8 mouse cellular contexts compared by ENCODE assay signal in the genomic region with DNA sequence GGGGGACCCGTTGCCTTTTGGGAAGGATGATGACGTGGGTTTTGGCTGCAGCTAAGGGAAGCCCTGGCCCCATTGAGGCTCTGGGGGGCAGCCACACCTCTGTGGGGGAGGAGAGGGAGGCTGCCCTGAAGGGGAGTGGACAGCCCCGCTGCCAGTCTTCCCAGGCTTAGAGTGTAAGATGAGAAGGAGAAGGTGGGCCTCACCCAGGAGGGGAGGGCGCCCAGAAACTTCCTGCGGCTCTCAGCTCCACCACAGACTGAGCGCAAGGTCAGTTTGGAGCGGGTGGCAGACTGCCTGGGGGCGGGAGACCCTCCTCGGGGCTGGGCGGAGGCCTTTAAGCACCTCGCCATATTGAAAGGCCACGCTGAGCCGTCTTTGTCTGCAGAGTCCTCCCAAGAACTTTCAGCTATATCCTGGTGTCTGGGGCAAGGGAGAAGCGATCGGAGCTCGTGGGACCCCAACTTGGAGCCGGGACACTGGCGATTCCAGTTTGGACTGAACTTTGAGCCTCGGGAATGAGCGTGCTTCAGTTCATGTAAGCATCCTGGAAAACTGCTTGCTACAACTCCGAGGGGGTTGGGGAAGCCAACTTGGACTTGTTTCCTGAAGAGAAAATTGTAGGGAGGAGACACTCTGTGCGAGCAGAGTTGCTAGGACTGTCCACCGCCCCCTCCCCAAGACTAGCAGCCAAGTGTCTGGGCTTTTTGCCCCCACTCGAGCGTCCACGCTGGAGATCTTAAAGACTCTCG. TPM values are rescaled to one million over a fixed set of nuclear protein-coding genes. Genes with fewer than 3 reads are reported as not detected.
DNase-seq lines count a peak whose midpoint lies in the region; ATAC-seq and TF ChIP-seq lines count a peak whose summit lies in the region.

No protein-coding gene starts in this region.

- peaks cover 14% of the 10 kb centered on the region for H3K4me1 ChIP-seq in hindbrain, embryonic 16.5 days (ENCODE audit: control insufficient read depth, insufficient read depth, low read depth, low read length)
- H3K4me1 ChIP-seq in liver, embryonic 13.5 days (replicated peaks): peaks cover 70% of the 10 kb centered on the region

- H3K9ac ChIP-seq in hindbrain, embryonic 16.5 days (ENCODE audit: low read depth, low read length): peak overlapping the region; percentile 62
- peak overlapping the region; percentile 69 for H3K9ac ChIP-seq in liver, embryonic 13.5 days

- peak overlapping the region; percentile 71 for H3K27ac ChIP-seq in hindbrain, embryonic 16.5 days (ENCODE audit: low read depth, low read length)
- peak overlapping the region; percentile 19 for H3K27ac ChIP-seq in liver, embryonic 13.5 days

- TF ChIP-seq CTCF in brain, embryonic 14.5 days (IDR thresholded peaks at IDR 0.05; ENCODE audit: borderline replicate concordance, extremely low read depth, insufficient read depth, insufficient read length): no peak

- H3K27me3 ChIP-seq in hindbrain, embryonic 16.5 days (replicated peaks; ENCODE audit: control insufficient read depth, insufficient read depth, low read length): no peaks in the 10 kb centered on the region
- H3K27me3 ChIP-seq in liver, embryonic 13.5 days: peaks cover 22% of the 10 kb centered on the region
- H3K27me3 ChIP-seq in myocyte (ENCODE audit: control insufficient read depth, insufficient read depth, insufficient read length): no peaks in the 10 kb centered on the region

- H3K4me3 ChIP-seq in hindbrain, embryonic 16.5 days (ENCODE audit: low read length): peak overlapping the region; percentile 39
- H3K4me3 ChIP-seq in liver, embryonic 13.5 days (replicated peaks): peak overlapping the region; percentile 60
- H3K4me3 ChIP-seq in myocyte: peak overlapping the region; percentile 87

- intact Hi-C loops in gastrocnemius, postnatal 14 days (cut with DNase I; ENCODE audit: low total_unique reads): no loop called here

- H3K79me2 ChIP-seq in myocyte (ENCODE audit: control insufficient read depth, insufficient read depth): peaks cover 18% of the 10 kb centered on the region

- no peaks in the 10 kb centered on the region for H3K9me3 ChIP-seq in hindbrain, embryonic 16.5 days (ENCODE audit: control insufficient read depth, low read length)
- H3K9me3 ChIP-seq in liver, embryonic 13.5 days (replicated peaks): no peaks in the 10 kb centered on the region

- peak; percentile 88 for DNase-seq in Muller cell, postnatal 12 days (ENCODE audit: inconsistent ontology term)
- DNase-seq in brain, embryonic 14.5 days (ENCODE audit: low read depth): peak; percentile 94
- peak; percentile 89 for DNase-seq in gastrocnemius, postnatal 14 days
- DNase-seq in liver, embryonic 13.5 days: peak; percentile 62
- DNase-seq in cerebellum, adult 8-10 months: no peak
- DNase-seq in thymus, postnatal 14 days: no peak

- TF ChIP-seq POLR2A in brain, embryonic 14.5 days (IDR thresholded peaks at IDR 0.05; ENCODE audit: borderline replicate concordance, extremely low read depth, insufficient read depth, insufficient read length, poor library complexity, severe bottlenecking): no peak
- TF ChIP-seq POLR2A in myocyte (IDR thresholded peaks at IDR 0.05; ENCODE audit: insufficient read length, low read depth): peak; percentile 84

- peak overlapping the region; percentile 55 for H3K4me2 ChIP-seq in hindbrain, embryonic 16.5 days (ENCODE audit: low read length)
- peak overlapping the region; percentile 67 for H3K4me2 ChIP-seq in liver, embryonic 13.5 days
- H3K4me2 ChIP-seq in myocyte (ENCODE audit: low read depth): peak overlapping the region; percentile 80

- H3K36me3 ChIP-seq in hindbrain, embryonic 16.5 days (ENCODE audit: control insufficient read depth, insufficient read depth, low read length): no peaks in the 10 kb centered on the region
- H3K36me3 ChIP-seq in liver, embryonic 13.5 days: 0 out of 2 replicates have a peak, but pooled peaks cover 4% of the 10 kb centered on the region
- no peaks in the 10 kb centered on the region for H3K36me3 ChIP-seq in myocyte (ENCODE audit: control insufficient read depth, insufficient read depth)

- peak; percentile 77 for ATAC-seq in hindbrain, embryonic 16.5 days
- peak; percentile 86 for ATAC-seq in liver, embryonic 13.5 days (ENCODE audit: low read depth)

- H3ac ChIP-seq in myocyte (ENCODE audit: control insufficient read depth, insufficient read length): peak overlapping the region; percentile 17

- WGBS in hindbrain, embryonic 16.5 days: 6% methylated on average over 27 of the region's 27 CpGs
- 3% methylated on average over 27 of the region's 27 CpGs for WGBS in liver, embryonic 13.5 days (ENCODE audit: insufficient replicate concordance)

TF ChIP-seq in myocyte, 11 proteins besides CTCF, POLR2A, EP300 and RAD21:
- TF ChIP-seq POLR2AphosphoS2 (IDR thresholded peaks at IDR 0.05; ENCODE audit: insufficient read length, low read depth) (peak; percentile 82), MAX (IDR thresholded peaks at IDR 0.05; ENCODE audit: low read depth) (no peak)

RNA-seq across cellular contexts. Expression of a gene that starts 1.3 kb away (rescaled TPM):
- polyA plus RNA-seq in brain, embryonic 14.5 days (2012; rRNA removed): 6.4 and 8.6 TPM in 2 replicates
- total RNA-seq in gastrocnemius, postnatal 14 days (2021): 1 to 10 TPM; 5.8 to 6.5 TPM
- 7.9 and 9.9 TPM in 2 replicates for polyA plus RNA-seq in hindbrain, embryonic 16.5 days (2015; fragmentation: Nextera tagmentation; extraction: Ambion mirVana)
- polyA plus RNA-seq in liver, embryonic 13.5 days (2015; fragmentation: Nextera tagmentation; extraction: Ambion mirVana): 2.8 and 3.6 TPM in 2 replicates
- polyA plus RNA-seq in myocyte (2012; fragmentation: generic; extraction: Trizol): 21.0 TPM

RNA-seq across cellular contexts. Expression of a gene that starts 10.9 kb away (rescaled TPM):
- polyA plus RNA-seq in brain, embryonic 14.5 days (2012; rRNA removed): 5.2 and 19.6 TPM in 2 replicates
- under 1 TPM in 1 of 2 experiments, not detected in 1; 0.04 TPM for total RNA-seq in gastrocnemius, postnatal 14 days (2021)
- polyA plus RNA-seq in hindbrain, embryonic 16.5 days (2015; fragmentation: Nextera tagmentation; extraction: Ambion mirVana): 5.7 and 7.4 TPM in 2 replicates
- polyA plus RNA-seq in liver, embryonic 13.5 days (2015; fragmentation: Nextera tagmentation; extraction: Ambion mirVana): 0.07 and 0.09 TPM in 2 replicates
- polyA plus RNA-seq in myocyte (2012; fragmentation: generic; extraction: Trizol): not detected

RNA-seq across cellular contexts. Expression of a gene that starts 33.9 kb away (rescaled TPM):
- polyA plus RNA-seq in brain, embryonic 14.5 days (2012; rRNA removed): 164 and 199 TPM in 2 replicates
- total RNA-seq in gastrocnemius, postnatal 14 days (2021): 10 to 100 TPM; 56.3 to 67.8 TPM
- 132 and 138 TPM in 2 replicates for polyA plus RNA-seq in hindbrain, embryonic 16.5 days (2015; fragmentation: Nextera tagmentation; extraction: Ambion mirVana)
- 54.0 and 61.1 TPM in 2 replicates for polyA plus RNA-seq in liver, embryonic 13.5 days (2015; fragmentation: Nextera tagmentation; extraction: Ambion mirVana)
- polyA plus RNA-seq in myocyte (2012; fragmentation: generic; extraction: Trizol): 126 TPM

RNA-seq across cellular contexts. Expression of a gene that starts 34.3 kb away (rescaled TPM):
- 28.0 and 34.5 TPM in 2 replicates for polyA plus RNA-seq in brain, embryonic 14.5 days (2012; rRNA removed)
- total RNA-seq in gastrocnemius, postnatal 14 days (2021): not detected
- 57.4 and 58.3 TPM in 2 replicates for polyA plus RNA-seq in hindbrain, embryonic 16.5 days (2015; fragmentation: Nextera tagmentation; extraction: Ambion mirVana)
- 0.07 and 0.10 TPM in 2 replicates for polyA plus RNA-seq in liver, embryonic 13.5 days (2015; fragmentation: Nextera tagmentation; extraction: Ambion mirVana)
- 0.05 TPM for polyA plus RNA-seq in myocyte (2012; fragmentation: generic; extraction: Trizol)

RNA-seq across cellular contexts. Expression of a gene that starts 49.3 kb away (rescaled TPM):
- 44.9 and 96.9 TPM in 2 replicates for polyA plus RNA-seq in brain, embryonic 14.5 days (2012; rRNA removed)
- 10 to 100 TPM in 1 of 2 experiments, 1 to 10 TPM in 1; 9.2 to 11.8 TPM for total RNA-seq in gastrocnemius, postnatal 14 days (2021)
- polyA plus RNA-seq in hindbrain, embryonic 16.5 days (2015; fragmentation: Nextera tagmentation; extraction: Ambion mirVana): 143 and 146 TPM in 2 replicates
- polyA plus RNA-seq in liver, embryonic 13.5 days (2015; fragmentation: Nextera tagmentation; extraction: Ambion mirVana): 0.34 and 0.61 TPM in 2 replicates
- polyA plus RNA-seq in myocyte (2012; fragmentation: generic; extraction: Trizol): 44.4 TPM

Comparison
In these comparisons a context has a peak if more than half of its experiments do, and no peak if none do; other contexts are left out.
1. DNase-seq: peak in Muller cell, postnatal 12 days (single experiment), brain, embryonic 14.5 days (single experiment), gastrocnemius, postnatal 14 days (single experiment) and liver, embryonic 13.5 days (single experiment); none in cerebellum, adult 8-10 months (single experiment) and thymus, postnatal 14 days (single experiment).
2. Peak in every context shown above with its lines, with median percentiles within 50 percentile points of each other: H3K4me2 ChIP-seq and H3K4me3 ChIP-seq.